Mouse (Mus musculus) ovary, postnatal 14 days (tissue): ENCODE data around the gene Prkcq.

Experiments
- DNase-seq: peaks from one replicate; pipeline ENCODE4 v3.0.0; 2022; ENCODE audit warnings: low spot score

The Prkcq gene

DNA sequence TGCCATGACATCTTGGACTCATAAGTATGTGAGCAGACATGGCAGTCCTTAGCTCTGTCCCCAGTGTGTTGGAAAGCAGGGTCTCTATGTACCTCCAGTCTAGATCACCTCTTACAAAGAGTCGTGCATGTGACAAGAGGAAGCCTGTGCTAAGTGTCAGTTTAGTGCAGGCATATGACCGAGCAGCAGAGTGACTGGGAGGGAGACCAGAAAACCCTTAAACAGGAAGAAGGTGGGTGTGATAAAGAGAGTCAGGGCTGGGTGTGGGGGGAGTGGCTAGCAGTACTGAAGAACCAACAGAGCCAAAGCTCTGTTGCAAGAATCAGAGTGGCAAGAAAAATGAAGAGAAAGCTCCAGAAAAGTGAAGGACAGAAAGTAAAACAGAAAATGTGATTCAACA lies 15.3 kb downstream of the Prkcq start:
- DNase-seq, result no peak

DNA sequence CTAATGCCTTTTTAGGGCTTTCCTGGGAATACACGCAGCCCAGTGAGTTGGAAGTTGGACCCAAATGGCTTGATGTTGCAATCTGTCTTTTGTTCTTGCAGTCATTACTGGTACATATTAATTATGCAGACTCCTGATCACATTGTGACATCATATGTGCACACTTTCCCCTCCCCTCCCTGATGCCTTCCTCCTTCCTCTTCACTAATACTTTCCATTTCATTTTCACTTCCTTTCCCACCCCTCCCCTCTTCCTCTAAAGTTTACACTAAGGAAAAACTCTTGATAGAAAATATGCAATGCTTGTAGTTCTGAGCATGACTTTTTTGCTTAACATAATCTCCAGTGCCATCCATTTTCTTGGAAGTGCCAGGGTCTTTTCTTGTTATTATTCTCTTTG lies 16.4 kb downstream of the Prkcq start:
- DNase-seq, result no peak

DNA sequence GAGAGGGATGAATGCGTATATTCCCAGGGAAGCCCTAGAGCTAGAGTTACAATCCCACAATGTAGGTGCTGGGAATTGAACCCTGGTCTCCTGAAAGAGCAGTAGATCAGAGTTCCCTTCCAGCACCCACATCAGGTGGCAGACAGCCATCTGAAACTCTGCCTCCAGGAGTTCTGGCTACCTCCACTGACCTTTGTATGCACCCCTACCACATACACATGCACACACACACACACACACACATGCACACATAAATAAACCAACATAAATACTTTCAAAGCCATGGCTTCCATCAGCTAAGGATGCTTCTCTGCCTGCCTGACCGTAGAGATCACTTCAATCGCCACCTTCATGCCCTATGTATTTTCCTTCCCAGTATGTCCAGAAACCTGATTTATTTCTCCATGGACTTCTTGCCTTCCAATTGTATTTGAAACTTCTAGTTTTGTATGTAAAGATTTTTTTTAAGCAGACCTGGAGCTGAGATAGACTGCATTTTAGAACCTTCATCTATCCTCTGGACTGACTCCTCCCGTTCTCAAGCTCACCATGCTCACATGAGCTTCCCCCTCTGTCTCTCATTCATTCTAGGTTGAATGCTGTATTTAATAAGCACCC lies 17.4 kb downstream of the Prkcq start:
- DNase-seq, result no peak

DNA sequence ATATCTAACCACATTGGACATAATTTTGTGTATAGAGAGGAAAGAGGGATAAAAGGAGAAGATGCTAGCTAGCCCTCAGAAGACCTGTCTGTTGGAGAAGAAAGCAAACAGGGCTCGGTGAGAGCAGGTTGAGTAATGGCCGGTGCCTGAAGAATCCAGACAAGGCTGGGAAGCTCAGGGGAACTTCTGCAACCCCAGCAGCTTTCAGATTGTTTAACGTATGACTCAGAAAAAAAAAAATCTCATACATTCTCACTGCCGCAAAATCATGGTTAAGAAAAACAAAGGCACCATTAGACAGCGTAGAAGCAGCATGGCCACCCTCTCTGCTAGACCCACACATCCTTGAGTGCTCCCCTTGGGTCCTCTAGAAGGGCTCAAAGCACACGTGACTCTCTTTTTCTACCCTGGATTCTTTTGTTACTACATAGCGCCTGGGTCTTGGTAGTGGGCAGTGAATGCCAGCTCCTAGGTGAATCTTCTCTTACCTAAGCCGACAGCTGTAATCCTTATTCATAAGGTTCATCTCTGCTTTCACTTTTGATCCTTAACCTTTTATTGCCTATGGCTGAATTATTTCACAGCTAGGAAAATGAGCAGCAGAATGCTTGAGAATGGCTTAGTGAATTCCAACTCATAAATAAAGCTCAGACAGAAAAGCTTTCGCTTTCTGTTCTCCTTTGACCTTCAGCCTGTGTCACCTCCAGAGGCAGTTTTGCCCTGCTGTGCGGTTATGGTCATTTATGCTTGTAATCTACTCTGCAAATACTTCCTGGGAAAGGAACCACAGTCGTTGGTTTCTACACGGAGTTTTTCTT lies 20.6 kb downstream of the Prkcq start:
- no peak for DNase-seq

DNA sequence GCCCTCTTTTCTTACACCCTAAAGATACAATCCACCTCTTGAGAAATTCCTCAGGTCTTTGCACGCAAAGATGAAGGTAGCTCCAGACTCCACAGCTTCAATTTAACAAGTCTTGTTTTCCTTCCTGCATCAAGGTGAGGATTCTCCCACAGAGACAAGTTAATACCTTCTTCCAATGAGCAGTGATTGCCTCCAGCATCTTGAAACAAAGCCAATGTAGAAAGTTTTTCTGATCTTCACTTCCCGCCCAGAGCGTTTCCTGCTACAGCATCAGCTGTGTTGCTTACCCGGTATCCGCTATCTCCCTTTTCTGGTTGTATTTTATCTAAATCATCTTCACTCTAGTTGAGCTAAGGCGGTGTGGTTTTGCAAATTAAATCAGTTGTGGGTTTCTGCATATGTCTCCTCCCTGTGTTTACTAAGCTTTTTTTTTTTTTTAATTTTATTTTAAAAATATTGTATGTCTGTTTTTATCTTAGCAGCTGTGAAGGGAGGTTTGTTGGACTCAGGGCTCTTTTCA lies 21.3 kb downstream of the Prkcq start:
- DNase-seq, result no peak

DNA sequence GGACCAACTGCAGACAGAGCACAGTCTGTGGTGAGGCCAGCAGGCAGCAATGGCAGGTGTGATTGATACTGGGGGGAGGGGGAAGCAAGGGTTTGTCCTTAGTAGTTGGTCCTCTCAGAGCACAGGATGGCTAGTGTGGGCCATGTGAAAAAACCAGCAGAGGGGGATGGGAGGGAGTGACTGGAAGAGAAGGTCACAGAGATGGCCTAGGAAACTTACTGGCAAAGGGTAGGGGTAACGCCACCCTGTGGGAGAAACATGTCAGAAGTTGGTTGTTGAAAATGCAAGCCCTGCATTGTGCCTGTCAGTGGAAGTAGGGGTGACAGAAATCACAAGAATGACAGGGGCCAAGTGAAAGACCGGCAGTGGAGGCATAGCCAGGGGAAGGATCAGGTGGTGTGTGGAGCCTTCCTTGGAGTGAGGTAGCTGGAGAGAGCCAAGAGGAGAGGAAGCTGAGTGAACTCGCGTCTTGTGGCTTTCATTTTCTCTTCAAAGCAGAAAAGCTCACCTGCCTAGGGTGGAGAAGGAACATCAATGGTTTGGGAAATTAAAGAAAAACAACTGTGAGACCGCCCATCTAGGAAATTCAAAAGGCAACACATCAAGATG lies 22.9 kb downstream of the Prkcq start:
- DNase-seq, result no peak

DNA sequence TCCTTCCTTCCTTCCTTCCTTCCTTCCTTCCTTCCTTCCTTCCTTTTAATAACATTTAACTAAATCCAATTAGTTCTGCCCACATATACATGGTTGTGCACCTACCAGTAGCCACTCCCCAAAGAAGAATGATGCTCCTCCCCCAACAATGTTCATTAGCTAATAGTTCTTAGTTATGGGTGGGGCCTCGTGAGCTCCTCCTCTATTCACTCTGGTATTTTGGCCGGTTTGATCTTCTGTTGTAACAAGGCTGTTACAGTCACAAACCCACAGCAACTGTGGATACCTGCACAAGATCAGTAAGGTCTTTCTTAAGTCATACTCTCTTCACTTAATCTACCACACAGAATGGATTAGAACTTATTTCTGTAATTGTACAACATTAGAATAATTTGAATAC lies 24.2 kb downstream of the Prkcq start:
- DNase-seq, result no peak

DNA sequence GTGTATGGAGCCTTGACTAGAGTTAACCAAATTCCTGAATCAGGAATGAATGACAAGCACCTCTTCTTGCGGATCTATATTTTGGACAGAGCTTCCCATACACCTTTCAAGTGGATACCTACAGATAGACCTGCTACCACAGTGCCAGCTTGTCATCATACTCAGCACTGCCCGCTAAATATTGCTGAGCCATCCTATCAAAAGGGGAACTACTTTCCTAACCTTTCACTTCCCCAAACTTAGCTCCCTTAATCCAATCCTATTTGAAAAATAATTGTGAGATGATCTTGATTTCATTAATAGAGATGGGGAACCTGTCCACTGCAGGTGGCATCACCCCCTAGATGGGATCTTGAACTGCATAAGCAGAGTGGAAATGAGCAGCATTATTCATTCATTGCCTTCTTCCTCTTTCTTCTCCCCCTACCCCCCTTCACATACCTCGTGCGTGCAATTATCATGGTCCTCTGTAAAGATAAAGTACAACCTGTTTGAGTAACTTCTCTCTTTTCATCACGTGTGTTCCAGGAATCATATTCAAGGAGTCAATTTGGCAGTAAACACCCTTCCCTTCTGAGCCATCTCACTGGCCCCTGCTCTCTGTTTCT lies 25.1 kb downstream of the Prkcq start:
- no peak for DNase-seq

DNA sequence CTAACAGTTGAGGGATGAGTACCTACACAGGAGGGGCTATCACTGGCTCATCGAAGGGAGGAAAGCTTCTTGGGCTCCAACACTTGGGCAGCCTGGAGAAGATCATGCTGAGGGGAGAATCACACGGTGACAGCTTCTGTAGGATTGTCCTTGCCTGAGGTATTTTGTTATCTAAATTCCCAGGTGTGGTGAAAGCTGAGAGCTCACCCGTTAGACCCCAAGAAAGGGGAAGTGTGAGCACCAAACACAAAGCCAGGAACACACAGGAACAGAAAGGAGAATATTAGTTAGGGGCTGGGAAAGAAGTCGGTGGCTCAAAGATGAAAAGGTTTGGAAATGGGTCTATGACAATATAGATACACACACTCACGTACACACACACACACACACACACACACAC lies 27.7 kb downstream of the Prkcq start:
- DNase-seq, result no peak

DNA sequence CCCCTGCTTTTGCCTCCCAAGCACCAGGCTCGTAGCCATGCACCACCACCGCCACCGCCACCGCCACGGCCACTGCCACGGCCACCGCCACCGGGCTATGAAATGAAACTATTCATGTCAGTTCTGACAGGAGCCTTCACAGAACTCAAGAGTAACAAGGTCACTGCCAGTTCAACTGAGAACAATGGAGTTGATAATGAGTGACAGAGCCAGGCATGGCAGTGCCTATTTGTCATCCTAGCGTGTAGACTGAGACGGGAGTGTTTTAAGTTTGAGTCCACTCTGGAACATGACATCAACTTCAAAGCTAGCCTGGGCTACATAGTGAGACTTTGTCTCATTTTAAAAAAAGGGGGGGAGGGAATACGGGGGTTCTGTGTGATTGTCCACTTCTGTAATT lies 30.9 kb downstream of the Prkcq start:
- DNase-seq, result no peak

DNA sequence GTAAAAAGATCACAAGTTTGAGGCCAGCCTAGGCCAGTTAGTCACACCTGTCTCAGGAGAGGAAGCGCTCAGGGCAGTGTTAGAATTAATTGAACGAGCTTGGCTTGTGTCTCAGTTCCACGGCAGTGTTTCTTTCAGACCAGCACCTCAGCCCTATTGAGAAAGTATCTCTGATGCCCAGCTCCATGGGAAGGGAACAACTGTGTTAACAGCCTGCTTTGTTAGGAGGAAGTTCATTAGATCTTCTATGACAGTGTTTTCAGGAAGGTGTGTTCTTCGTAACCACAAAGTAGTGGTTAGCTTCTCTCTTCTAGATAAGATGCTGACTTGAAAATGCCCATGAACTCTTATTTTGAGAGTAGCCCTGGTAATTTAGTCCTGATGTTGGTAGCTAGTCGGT lies 31.4 kb downstream of the Prkcq start:
- DNase-seq, result no peak

DNA sequence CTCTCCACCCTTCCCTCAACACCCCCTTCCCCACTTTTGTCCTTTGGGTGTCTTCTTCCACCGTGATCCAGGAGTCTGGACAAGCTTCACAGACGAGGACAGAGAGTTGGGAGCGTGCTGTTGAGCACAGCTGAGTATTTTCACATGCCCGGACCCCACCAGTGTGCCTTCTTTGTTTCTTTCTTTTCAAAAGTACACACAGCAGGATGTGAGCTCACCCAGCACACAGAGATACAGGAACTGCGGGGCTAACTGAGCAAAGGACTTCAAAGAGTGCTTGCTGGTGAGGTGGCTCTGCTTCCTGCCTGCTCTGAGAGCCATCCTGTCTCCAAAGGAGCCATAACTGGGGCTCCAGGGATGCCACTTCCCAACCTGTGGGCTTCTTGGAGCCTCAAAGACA lies 32.3 kb downstream of the Prkcq start:
- no peak for DNase-seq

DNA sequence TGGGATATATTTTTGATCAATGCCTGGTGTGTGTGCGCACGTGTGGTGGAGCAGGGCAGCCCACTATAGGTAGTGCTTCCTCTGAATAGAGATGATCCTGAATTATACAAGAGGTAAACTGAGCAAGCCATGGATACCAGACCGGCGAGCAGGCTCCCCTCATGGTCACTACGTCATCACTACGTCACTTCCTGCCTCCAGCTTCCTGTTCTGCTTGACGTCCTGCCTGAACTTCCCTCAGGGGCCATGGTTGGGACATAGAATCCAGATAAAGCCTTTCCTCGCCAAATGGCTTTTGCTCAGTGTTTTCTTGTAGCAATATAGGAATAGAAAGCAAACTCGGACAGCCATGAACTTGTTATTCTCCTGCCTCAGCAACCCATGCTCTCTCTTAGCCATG lies 33.1 kb downstream of the Prkcq start:
- no peak for DNase-seq

DNA sequence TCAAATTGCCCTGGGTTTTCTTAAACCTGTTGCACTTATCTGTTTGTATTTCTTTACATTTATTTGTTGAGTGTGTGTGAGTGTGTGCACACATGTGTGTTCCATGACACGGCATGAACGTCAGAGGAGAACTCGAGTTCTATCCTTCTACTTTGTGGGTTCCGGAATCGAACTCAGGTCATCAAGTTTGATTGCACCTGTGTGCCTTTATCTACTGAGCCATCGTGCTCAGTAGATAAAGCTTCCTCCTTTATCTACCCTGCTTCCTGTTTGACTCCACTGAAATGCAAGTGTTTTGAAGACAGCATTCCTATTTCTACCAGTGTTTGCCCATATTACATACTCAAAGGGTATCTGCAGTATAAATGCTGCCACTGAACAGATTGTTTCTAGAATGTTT lies 33.8 kb downstream of the Prkcq start:
- no peak for DNase-seq

DNA sequence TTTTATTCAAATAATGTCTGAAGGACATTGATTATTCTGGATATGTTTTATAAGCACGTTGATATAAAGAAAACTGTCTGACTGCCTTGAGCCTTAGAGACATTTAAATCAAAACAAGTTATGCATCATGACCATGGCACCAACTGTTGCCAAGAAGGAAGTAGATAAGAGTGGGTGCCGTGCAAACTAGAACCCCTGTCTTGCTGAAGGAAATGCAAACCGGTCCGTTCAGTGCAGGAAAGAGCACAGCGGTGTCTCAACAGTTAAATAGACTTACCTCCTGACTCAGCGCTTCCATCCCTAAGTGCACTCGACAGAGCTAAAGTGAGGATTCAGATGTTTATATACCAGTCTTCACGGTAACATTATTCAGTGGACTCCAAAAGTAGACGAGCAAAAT lies 36.4 kb downstream of the Prkcq start:
- DNase-seq, result no peak

DNA sequence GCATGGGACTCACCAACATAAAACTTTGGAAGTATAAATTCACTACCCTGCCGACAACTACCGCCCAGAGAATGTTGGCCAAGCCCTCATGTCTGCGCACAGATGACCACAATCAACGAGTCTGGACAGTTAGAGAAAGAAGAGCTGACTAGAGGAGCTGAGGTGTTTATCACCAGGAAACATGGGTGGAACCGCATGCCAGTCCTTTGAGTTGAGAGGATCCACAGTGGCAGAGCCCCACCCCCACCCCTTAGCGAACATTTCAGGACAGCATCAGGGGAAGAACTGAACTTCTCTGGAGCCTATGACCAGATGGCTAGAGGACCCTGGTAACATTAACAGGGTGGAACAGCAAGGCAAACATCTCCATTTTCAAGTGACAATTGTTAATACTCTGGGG lies 37.4 kb downstream of the Prkcq start:
- no peak for DNase-seq

DNA sequence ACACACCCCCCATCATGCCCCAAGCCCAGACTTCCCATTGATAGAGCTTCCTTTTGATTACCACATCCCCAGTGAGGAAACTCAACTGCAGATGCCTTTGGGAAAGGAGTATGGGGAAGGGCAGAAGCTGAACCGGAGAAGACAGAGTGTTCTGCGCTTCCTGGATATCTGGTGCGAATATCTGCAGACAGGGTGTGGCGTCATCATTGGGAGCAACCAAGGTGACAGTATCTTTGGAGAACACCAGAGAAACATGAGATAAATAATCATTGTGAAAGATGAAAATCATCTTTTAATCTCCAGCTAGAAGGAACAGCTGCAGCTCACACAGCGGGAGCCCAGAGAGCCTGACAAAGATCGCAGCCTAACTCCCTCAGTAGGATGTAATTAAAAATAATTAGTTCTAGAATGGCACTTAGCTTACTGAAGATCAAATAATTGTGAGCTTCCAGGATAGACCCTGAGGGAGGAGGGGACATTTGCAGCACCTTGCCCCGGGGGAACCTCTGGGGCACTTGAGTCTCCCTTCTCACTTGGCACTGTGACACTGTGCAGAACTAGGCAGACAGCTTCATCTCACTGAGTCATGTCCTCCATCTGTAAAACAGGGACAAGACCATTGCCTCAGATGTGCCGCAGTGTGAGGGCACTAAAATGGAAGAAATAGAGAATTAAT lies 38.5 kb downstream of the Prkcq start:
- no peak for DNase-seq

DNA sequence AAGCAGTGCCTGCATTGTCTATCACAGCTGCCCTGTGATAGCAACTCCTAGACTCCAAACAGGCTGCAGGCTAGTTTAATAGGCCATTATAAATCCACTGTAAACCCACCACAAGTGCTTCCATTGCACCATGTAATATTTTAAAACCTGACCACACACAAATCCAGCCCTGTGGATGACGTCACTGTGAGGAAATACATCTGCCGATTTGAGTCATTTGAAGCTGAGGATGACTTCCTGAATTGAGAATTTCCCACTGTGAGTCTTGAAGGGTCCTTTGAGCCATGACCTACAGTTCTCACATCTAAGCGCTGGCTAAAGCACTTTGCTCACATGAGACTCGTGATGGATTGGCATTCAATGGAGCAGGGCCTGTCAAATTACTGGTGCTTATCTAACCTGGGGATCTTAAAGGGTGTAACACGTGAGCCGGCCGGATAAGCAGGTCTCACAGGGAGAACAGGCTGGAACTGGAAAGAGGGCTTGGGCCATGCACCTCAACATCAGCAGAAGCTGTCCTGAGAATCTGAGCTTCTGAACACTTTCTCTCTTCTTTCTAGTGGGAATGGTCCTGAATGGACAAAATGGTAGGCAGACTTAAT lies 40.2 kb downstream of the Prkcq start:
- DNase-seq, result no peak

DNA sequence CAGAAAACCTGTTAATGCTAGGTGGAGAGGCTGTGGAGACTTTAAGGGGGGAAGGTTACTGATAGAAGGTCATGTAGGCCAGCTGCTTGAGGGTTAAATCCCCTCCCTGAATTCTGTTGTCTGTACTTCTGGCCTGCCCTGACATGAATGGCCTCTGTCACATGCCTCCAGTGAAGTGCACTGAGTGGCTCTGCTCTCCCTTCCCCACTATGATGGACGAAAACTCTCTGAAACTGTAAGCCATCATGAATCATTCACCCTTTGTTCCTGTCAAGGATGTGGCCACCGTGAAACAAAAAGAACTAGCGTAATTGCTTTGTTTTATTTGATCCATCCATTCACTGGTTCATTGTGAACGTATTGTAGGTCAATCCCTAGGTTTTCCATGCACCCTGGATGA lies 44.5 kb downstream of the Prkcq start:
- no peak for DNase-seq

DNA sequence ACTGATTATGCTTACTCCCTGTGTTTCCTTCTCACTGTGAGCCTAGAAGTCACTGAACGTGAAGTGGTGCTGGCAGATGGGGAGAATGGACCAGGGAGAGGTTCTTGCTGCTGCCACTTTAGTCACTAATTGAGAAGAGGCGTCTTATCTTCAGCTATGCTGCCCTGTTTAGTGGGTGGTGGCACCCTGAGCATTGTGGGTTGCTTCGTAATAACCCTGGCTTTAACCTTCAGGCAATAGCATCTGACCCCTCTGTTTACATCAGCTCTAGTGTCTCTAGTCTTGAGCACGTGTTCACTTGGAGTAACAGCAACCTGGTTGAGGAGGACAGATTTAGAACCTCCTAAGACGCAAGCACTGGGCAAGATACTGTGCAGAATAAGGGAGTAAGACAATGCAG lies 44.9 kb downstream of the Prkcq start:
- DNase-seq, result no peak

DNA sequence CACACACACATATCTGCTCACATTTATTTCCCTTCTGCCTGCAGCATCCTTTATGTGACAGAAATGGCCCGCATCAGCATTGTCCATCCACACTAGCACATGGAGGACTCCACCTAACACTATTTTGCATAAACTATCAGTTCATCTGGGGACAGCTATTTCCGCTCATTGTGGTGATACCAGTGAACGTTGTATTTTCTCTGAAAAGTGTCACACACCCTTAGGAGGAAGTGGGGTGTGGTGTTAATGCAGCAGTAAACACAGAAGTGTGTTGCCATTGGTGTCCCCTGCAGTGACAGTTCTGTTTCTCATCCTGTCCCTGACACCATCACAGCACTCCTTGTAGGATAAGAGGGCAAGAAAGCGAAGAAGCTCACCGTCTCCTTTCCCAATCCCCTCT lies 46.2 kb downstream of the Prkcq start:
- DNase-seq, result no peak

DNA sequence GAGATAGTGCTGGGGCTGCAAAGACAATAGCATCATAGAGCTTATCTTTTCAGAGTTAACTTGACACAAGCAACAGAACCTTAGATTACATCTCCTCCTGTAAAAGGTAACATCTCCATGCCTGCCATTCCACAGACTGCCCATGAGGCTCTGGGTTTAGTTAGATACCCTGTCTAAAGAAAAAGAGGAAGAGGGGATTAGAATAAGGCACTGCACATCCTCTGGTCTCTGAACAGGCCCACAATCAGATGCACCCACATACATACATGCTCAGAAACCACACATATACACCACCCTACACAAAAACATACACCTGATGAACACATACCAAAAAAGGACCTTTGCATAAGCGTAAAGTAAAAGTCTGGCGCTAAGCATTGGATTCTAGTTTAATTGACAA lies 47.4 kb downstream of the Prkcq start:
- DNase-seq, result no peak
